Mouse (Mus musculus) liver, adult 2 months (tissue): ENCODE results near the gene Abcc12. TPM values are rescaled to one million over a fixed set of nuclear protein-coding genes. Genes with fewer than 3 reads are reported as not detected.

Experiments used
- DNase-seq: peaks from one replicate; pipeline ENCODE4 v3.0.0-alpha.2; 2011; ENCODE audit warnings: low read depth, low spot score; ENCODE audit errors: extremely low read depth
- H3K27ac ChIP-seq: fragments of 200-500 bp; replicated peaks from 2 replicates; pipeline ENCODE4 v1.5.1; 2012; ENCODE audit warnings: low read depth, mild to moderate bottlenecking, control low read depth, inconsistent platforms, low read length; ENCODE audit not compliant: insufficient read depth
- H3K27me3 ChIP-seq: fragments of 200-500 bp; 2 replicates; pipeline ENCODE4 v1.6.1; 2012; ENCODE audit warnings: mild to moderate bottlenecking, moderate library complexity, low read length, inconsistent platforms; ENCODE audit not compliant: control insufficient read depth, insufficient read depth
- H3K36me3 ChIP-seq: fragments of 200-500 bp; 2 replicates; pipeline ENCODE4 v1.6.1; 2012; ENCODE audit warnings: low read length, inconsistent platforms; ENCODE audit not compliant: control insufficient read depth, insufficient read depth
- H3K4me1 ChIP-seq: fragments of 200-500 bp; 2 replicates; pipeline ENCODE4 v1.6.1; 2011; ENCODE audit warnings: low read length; ENCODE audit not compliant: control insufficient read depth, insufficient read depth
- H3K4me3 ChIP-seq: fragments of 200-500 bp; 2 replicates; pipeline ENCODE4 v1.5.1; 2011; ENCODE audit warnings: low read depth, mild to moderate bottlenecking, control low read depth, low read length, moderate library complexity; ENCODE audit not compliant: insufficient read depth
- H3K79me2 ChIP-seq: fragments of 200-500 bp; 2 replicates; pipeline ENCODE4 v1.6.1; 2012; ENCODE audit warnings: inconsistent platforms, mild to moderate bottlenecking, low read length, moderate library complexity; ENCODE audit not compliant: control insufficient read depth, insufficient read depth
- H3K9ac ChIP-seq: fragments of 200-500 bp; 2 replicates; pipeline ENCODE4 v1.6.1; 2012; ENCODE audit warnings: low read depth, mild to moderate bottlenecking, control low read depth, inconsistent platforms, low read length
- CTCF ChIP-seq: fragments of 200-500 bp; IDR thresholded peaks from 2 replicates; pipeline ENCODE4 v1.5.1; 2011; ENCODE audit warnings: low read depth, low read length, control low read depth
- POLR2A ChIP-seq: fragments of 200-500 bp; IDR thresholded peaks from 2 replicates; pipeline ENCODE4 v1.6.1; 2011; ENCODE audit warnings: low read length, control low read depth; ENCODE audit not compliant: insufficient read depth; ENCODE audit errors: extremely low read depth
- WGBS: fragments of 180-500 bp; shearing (Covaris S2); methylation state at CpG from one replicate; pipeline ENCODE4 v1.1.7; 2018; 5-methylcytosine and 5-hydroxymethylcytosine counted together
- polyA plus RNA-seq: library from polyadenylated mRNA; depleted of rRNA; stranded (reverse); fragments of >200 nt; gene quantifications from 2 replicates; pipeline ENCODE4 v1.2.3, GENCODE M21; 2012
- total RNA-seq: library from RNA; depleted of rRNA; stranded (reverse); fragments of >200 nt; gene quantifications from 2 replicates; pipeline ENCODE4 v1.2.3, GENCODE M21; 2014

Abcc12 gene
- total and polyA plus RNA-seq, 2 experiments: 0.18 to 0.21 TPM

GRCm38 (mm10) chr8:86599299-86599698, 18.8 kb upstream of the Abcc12 start:
- no peak for DNase-seq
- no peak for TF ChIP-seq CTCF
- TF ChIP-seq POLR2A: no peak
- Histone ChIP-seq H3K27ac (peak overlapping the region; percentile 90), H3K4me1 (peaks cover 42% of the 10 kb centered on the region), H3K36me3 (no peaks in the 10 kb centered on the region), H3K9ac (no peak overlapping the region), H3K79me2 (no peaks in the 10 kb centered on the region), H3K27me3 (no peaks in the 10 kb centered on the region), H3K4me3 (no peak overlapping the region)
- 44% methylated on average over 6 of the region's 6 CpGs for WGBS

- Histone ChIP-seq H3K36me3 (no peaks in the 10 kb centered on the region), H3K4me3 (no peak overlapping the region), H3K4me1 (peaks cover 40% of the 10 kb centered on the region), H3K27ac (peak overlapping the region; percentile 90), H3K79me2 (no peaks in the 10 kb centered on the region), H3K27me3 (no peaks in the 10 kb centered on the region), H3K9ac (no peak overlapping the region)
- no peak for TF ChIP-seq CTCF
- TF ChIP-seq POLR2A: no peak
- DNase-seq: peak; percentile 96
- 26% methylated on average over 7 of the region's 7 CpGs for WGBS
Measured at GRCm38 (mm10) chr8:86597681-86598080, 17.2 kb upstream of the Abcc12 start.

GRCm38 (mm10) chr8:86595671-86596070, 15.2 kb upstream of the Abcc12 start:
- no peak overlapping the region for H3K4me3 ChIP-seq
- no peaks in the 10 kb centered on the region for H3K27me3 ChIP-seq
- H3K4me1 ChIP-seq: peaks cover 33% of the 10 kb centered on the region
- no peak overlapping the region for H3K9ac ChIP-seq
- H3K36me3 ChIP-seq: no peaks in the 10 kb centered on the region
- WGBS: 85% methylated on average over 5 of the region's 5 CpGs
- no peak overlapping the region for H3K27ac ChIP-seq
- DNase-seq: no peak
- no peaks in the 10 kb centered on the region for H3K79me2 ChIP-seq
- TF ChIP-seq POLR2A: no peak

GRCm38 (mm10) chr8:86594159-86594796, 13.8 kb upstream of the Abcc12 start:
- TF ChIP-seq CTCF (no peak), POLR2A (no peak)
- Histone ChIP-seq H3K4me1 (peaks cover 23% of the 10 kb centered on the region), H3K9ac (peak overlapping the region; percentile 66), H3K36me3 (no peaks in the 10 kb centered on the region), H3K27ac (peak overlapping the region; percentile 100), H3K27me3 (no peaks in the 10 kb centered on the region), H3K4me3 (0 out of 2 replicates have a peak overlapping the region, but pooled peaks have one; percentile 20), H3K79me2 (no peaks in the 10 kb centered on the region)
- 12% methylated on average over 3 of the region's 3 CpGs for WGBS
- peak; percentile 99 for DNase-seq

- no peaks in the 10 kb centered on the region for H3K27me3 ChIP-seq
- H3K27ac ChIP-seq: peak overlapping the region; percentile 100
- H3K4me1 ChIP-seq: peaks cover 13% of the 10 kb centered on the region
- no peaks in the 10 kb centered on the region; the same call in 1 of the 2 replicates for H3K79me2 ChIP-seq
- no peaks in the 10 kb centered on the region for H3K36me3 ChIP-seq
- WGBS: 25% methylated on average over 10 of the region's 10 CpGs
- peak overlapping the region; percentile 58 for H3K9ac ChIP-seq
- DNase-seq: peak; percentile 88
- TF ChIP-seq POLR2A (no peak), CTCF (no peak)
- no peak overlapping the region for H3K4me3 ChIP-seq
Measured at GRCm38 (mm10) chr8:86593099-86593498, 12.6 kb upstream of the Abcc12 start.

GRCm38 (mm10) chr8:86588338-86588737, 7.9 kb upstream of the Abcc12 start:
- Histone ChIP-seq H3K4me3 (no peak overlapping the region), H3K27me3 (no peaks in the 10 kb centered on the region), H3K36me3 (no peaks in the 10 kb centered on the region), H3K79me2 (peaks cover 3% of the 10 kb centered on the region; the same call in 1 of the 2 replicates), H3K27ac (no peak overlapping the region), H3K4me1 (peaks cover 4% of the 10 kb centered on the region; the same call in 1 of the 2 replicates), H3K9ac (no peak overlapping the region)
- peak; percentile 65 for DNase-seq
- 44% methylated on average over 5 of the region's 5 CpGs for WGBS
- no peak for TF ChIP-seq POLR2A
- peak; percentile 39 for TF ChIP-seq CTCF
